Mouse (Mus musculus) megakaryocyte, embryonic 14.5 days (primary cell): ENCODE results near the gene Ly75.

ENCODE experiments used
- FLI1 ChIP-seq: IDR thresholded peaks from 2 replicates; pipeline ENCODE4 v1.6.1; 2012; ENCODE audit warnings: low read length, inconsistent platforms, mixed read lengths
- GATA1 ChIP-seq: IDR thresholded peaks from 3 replicates; pipeline ENCODE4 v1.6.1; 2012; ENCODE audit warnings: mixed read lengths, low read length, inconsistent platforms, borderline replicate concordance

GRCm38 (mm10) chr2:60370188-60370587 lies 12.9 kb downstream of the Ly75 start:
- TF ChIP-seq GATA1 (no peak), FLI1 (no peak)
